Mouse (Mus musculus): ENCODE results near the gene Plekhg3. TPM values are rescaled to one million over a fixed set of nuclear protein-coding genes. Genes with fewer than 3 reads are reported as not detected.
A peak's percentile ranks its signal among the peaks of the same experiment; 100 is the strongest.

Gene Plekhg3
- polyA plus RNA-seq, 1 experiment from 2014 or later: 10.2 TPM

- H3K4me1 ChIP-seq (ENCODE audit: control insufficient read depth, insufficient read depth, low read length): peaks cover 48% of the 10 kb centered on the region
- H3K9me3 ChIP-seq (replicated peaks; ENCODE audit: control insufficient read depth, low read length): no peaks in the 10 kb centered on the region
- 62% methylated on average over 10 of the region's 10 CpGs for WGBS
- H3K4me3 ChIP-seq (replicated peaks; ENCODE audit: low read length): no peak overlapping the region
- no peak overlapping the region for H3K9ac ChIP-seq (ENCODE audit: low read length)
- peak overlapping the region; percentile 35; the same call in 1 of the 2 replicates for H3K27ac ChIP-seq (ENCODE audit: low read length)
- H3K4me2 ChIP-seq (ENCODE audit: low read depth, low read length): no peak overlapping the region
- ATAC-seq (ENCODE audit: insufficient read depth, low FRiP score): no peak
- no peaks in the 10 kb centered on the region for H3K27me3 ChIP-seq (ENCODE audit: control insufficient read depth, insufficient read depth, low read length)
- H3K36me3 ChIP-seq (ENCODE audit: control insufficient read depth, insufficient read depth, low read length): no peaks in the 10 kb centered on the region
These were observed 10.1 kb downstream of the Plekhg3 start for GRCm38 (mm10) chr12:76540701-76541221.

- Histone ChIP-seq H3K9me3 (replicated peaks; ENCODE audit: control insufficient read depth, low read length) (no peaks in the 10 kb centered on the region), H3K27ac (ENCODE audit: low read length) (peak overlapping the region; percentile 35), H3K27me3 (ENCODE audit: control insufficient read depth, insufficient read depth, low read length) (no peaks in the 10 kb centered on the region), H3K4me2 (ENCODE audit: low read depth, low read length) (no peak overlapping the region), H3K9ac (ENCODE audit: low read length) (peak overlapping the region; percentile 4; the same call in 1 of the 2 replicates), H3K4me1 (ENCODE audit: control insufficient read depth, insufficient read depth, low read length) (peaks cover 49% of the 10 kb centered on the region), H3K36me3 (ENCODE audit: control insufficient read depth, insufficient read depth, low read length) (no peaks in the 10 kb centered on the region), H3K4me3 (replicated peaks; ENCODE audit: low read length) (no peak overlapping the region)
- WGBS: 36% methylated on average over 8 of the region's 8 CpGs
- ATAC-seq (ENCODE audit: insufficient read depth, low FRiP score): no peak
These were observed 10.8 kb downstream of the Plekhg3 start for GRCm38 (mm10) chr12:76541475-76541874.

GRCm38 (mm10) chr12:76541879-76542278 is 11.2 kb downstream of the Plekhg3 start:
- WGBS: 63% methylated on average over 6 of the region's 6 CpGs
- Histone ChIP-seq H3K4me3 (replicated peaks; ENCODE audit: low read length) (no peak overlapping the region), H3K4me2 (ENCODE audit: low read depth, low read length) (no peak overlapping the region), H3K27me3 (ENCODE audit: control insufficient read depth, insufficient read depth, low read length) (no peaks in the 10 kb centered on the region), H3K9ac (ENCODE audit: low read length) (no peak overlapping the region; the same call in 1 of the 2 replicates), H3K4me1 (ENCODE audit: control insufficient read depth, insufficient read depth, low read length) (peaks cover 49% of the 10 kb centered on the region), H3K27ac (ENCODE audit: low read length) (peak overlapping the region; percentile 35), H3K9me3 (replicated peaks; ENCODE audit: control insufficient read depth, low read length) (no peaks in the 10 kb centered on the region), H3K36me3 (ENCODE audit: control insufficient read depth, insufficient read depth, low read length) (no peaks in the 10 kb centered on the region)
- no peak for ATAC-seq (ENCODE audit: insufficient read depth, low FRiP score)

GRCm38 (mm10) chr12:76545786-76546370 is 15.2 kb downstream of the Plekhg3 start:
- H3K27me3 ChIP-seq (ENCODE audit: control insufficient read depth, insufficient read depth, low read length): no peaks in the 10 kb centered on the region
- H3K4me3 ChIP-seq (replicated peaks; ENCODE audit: low read length): peak overlapping the region; percentile 25
- H3K9ac ChIP-seq (ENCODE audit: low read length): peak overlapping the region; percentile 13
- peaks cover 65% of the 10 kb centered on the region for H3K4me1 ChIP-seq (ENCODE audit: control insufficient read depth, insufficient read depth, low read length)
- H3K4me2 ChIP-seq (ENCODE audit: low read depth, low read length): peak overlapping the region; percentile 52
- WGBS: 48% methylated on average over 15 of the region's 15 CpGs
- no peaks in the 10 kb centered on the region for H3K36me3 ChIP-seq (ENCODE audit: control insufficient read depth, insufficient read depth, low read length)
- H3K9me3 ChIP-seq (replicated peaks; ENCODE audit: control insufficient read depth, low read length): no peaks in the 10 kb centered on the region
- H3K27ac ChIP-seq (ENCODE audit: low read length): peak overlapping the region; percentile 96
- ATAC-seq (ENCODE audit: insufficient read depth, low FRiP score): no peak

GRCm38 (mm10) chr12:76546383-76547276 is 15.9 kb downstream of the Plekhg3 start:
- ATAC-seq (ENCODE audit: insufficient read depth, low FRiP score): no peak
- peaks cover 65% of the 10 kb centered on the region for H3K4me1 ChIP-seq (ENCODE audit: control insufficient read depth, insufficient read depth, low read length)
- peak overlapping the region; percentile 25 for H3K4me3 ChIP-seq (replicated peaks; ENCODE audit: low read length)
- H3K9me3 ChIP-seq (replicated peaks; ENCODE audit: control insufficient read depth, low read length): no peaks in the 10 kb centered on the region
- 18% methylated on average over 28 of the region's 28 CpGs for WGBS
- no peaks in the 10 kb centered on the region for H3K27me3 ChIP-seq (ENCODE audit: control insufficient read depth, insufficient read depth, low read length)
- H3K36me3 ChIP-seq (ENCODE audit: control insufficient read depth, insufficient read depth, low read length): no peaks in the 10 kb centered on the region
- H3K9ac ChIP-seq (ENCODE audit: low read length): peak overlapping the region; percentile 13
- H3K4me2 ChIP-seq (ENCODE audit: low read depth, low read length): peak overlapping the region; percentile 52
- H3K27ac ChIP-seq (ENCODE audit: low read length): peak overlapping the region; percentile 96

GRCm38 (mm10) chr12:76547409-76548081 is 16.9 kb downstream of the Plekhg3 start:
- H3K27ac ChIP-seq (ENCODE audit: low read length): peak overlapping the region; percentile 96
- WGBS: 33% methylated on average over 13 of the region's 13 CpGs
- peaks cover 68% of the 10 kb centered on the region for H3K4me1 ChIP-seq (ENCODE audit: control insufficient read depth, insufficient read depth, low read length)
- H3K9ac ChIP-seq (ENCODE audit: low read length): peak overlapping the region; percentile 37
- no peaks in the 10 kb centered on the region for H3K27me3 ChIP-seq (ENCODE audit: control insufficient read depth, insufficient read depth, low read length)
- peak; percentile 79 for ATAC-seq (ENCODE audit: insufficient read depth, low FRiP score)
- H3K4me2 ChIP-seq (ENCODE audit: low read depth, low read length): peak overlapping the region; percentile 52
- H3K36me3 ChIP-seq (ENCODE audit: control insufficient read depth, insufficient read depth, low read length): no peaks in the 10 kb centered on the region
- peak overlapping the region; percentile 25 for H3K4me3 ChIP-seq (replicated peaks; ENCODE audit: low read length)
- H3K9me3 ChIP-seq (replicated peaks; ENCODE audit: control insufficient read depth, low read length): no peaks in the 10 kb centered on the region

GRCm38 (mm10) chr12:76548082-76548423 is 17.4 kb downstream of the Plekhg3 start:
- Histone ChIP-seq H3K9ac (ENCODE audit: low read length) (peak overlapping the region; percentile 37; the same call in 1 of the 2 replicates), H3K27me3 (ENCODE audit: control insufficient read depth, insufficient read depth, low read length) (no peaks in the 10 kb centered on the region), H3K4me2 (ENCODE audit: low read depth, low read length) (peak overlapping the region; percentile 25; the same call in 1 of the 2 replicates), H3K36me3 (ENCODE audit: control insufficient read depth, insufficient read depth, low read length) (no peaks in the 10 kb centered on the region), H3K27ac (ENCODE audit: low read length) (peak overlapping the region; percentile 96), H3K9me3 (replicated peaks; ENCODE audit: control insufficient read depth, low read length) (no peaks in the 10 kb centered on the region), H3K4me1 (ENCODE audit: control insufficient read depth, insufficient read depth, low read length) (peaks cover 73% of the 10 kb centered on the region), H3K4me3 (replicated peaks; ENCODE audit: low read length) (0 out of 2 replicates have a peak overlapping the region, but pooled peaks have one; percentile 8)
- WGBS: 20% methylated on average over 7 of the region's 7 CpGs
- ATAC-seq (ENCODE audit: insufficient read depth, low FRiP score): peak; percentile 31

- Histone ChIP-seq H3K4me1 (ENCODE audit: control insufficient read depth, insufficient read depth, low read length) (peaks cover 84% of the 10 kb centered on the region), H3K36me3 (ENCODE audit: control insufficient read depth, insufficient read depth, low read length) (no peaks in the 10 kb centered on the region), H3K4me2 (ENCODE audit: low read depth, low read length) (no peak overlapping the region), H3K27ac (ENCODE audit: low read length) (peak overlapping the region; percentile 96; the same call in 1 of the 2 replicates), H3K4me3 (replicated peaks; ENCODE audit: low read length) (no peak overlapping the region), H3K9me3 (replicated peaks; ENCODE audit: control insufficient read depth, low read length) (no peaks in the 10 kb centered on the region), H3K27me3 (ENCODE audit: control insufficient read depth, insufficient read depth, low read length) (no peaks in the 10 kb centered on the region), H3K9ac (ENCODE audit: low read length) (peak overlapping the region; percentile 24; the same call in 1 of the 2 replicates)
- 76% methylated on average over 3 of the region's 3 CpGs for WGBS
- ATAC-seq (ENCODE audit: insufficient read depth, low FRiP score): no peak
These were observed 18.5 kb downstream of the Plekhg3 start for GRCm38 (mm10) chr12:76549203-76549602.

Data from stomach, embryonic 16.5 days (tissue).